Mouse (Mus musculus) neutrophil, adult 83 days (primary cell): ENCODE results near the gene Coro1b. TPM values are rescaled to one million over a fixed set of nuclear protein-coding genes. Genes with fewer than 3 reads are reported as not detected.

Experiments used
- total RNA-seq, 2 experiments: library from RNA; stranded (reverse); gene quantifications; one replicate each; pipeline ENCODE4 v1.2.4; 2023

The Coro1b gene
- total RNA-seq = 100 to 1,000 TPM; 186 to 201 TPM

GRCm38 (mm10) chr19:4148491-4148806, at the start of gene Coro1b:
Coro1b (plus strand) TSS chr19:4148619.

DNA sequence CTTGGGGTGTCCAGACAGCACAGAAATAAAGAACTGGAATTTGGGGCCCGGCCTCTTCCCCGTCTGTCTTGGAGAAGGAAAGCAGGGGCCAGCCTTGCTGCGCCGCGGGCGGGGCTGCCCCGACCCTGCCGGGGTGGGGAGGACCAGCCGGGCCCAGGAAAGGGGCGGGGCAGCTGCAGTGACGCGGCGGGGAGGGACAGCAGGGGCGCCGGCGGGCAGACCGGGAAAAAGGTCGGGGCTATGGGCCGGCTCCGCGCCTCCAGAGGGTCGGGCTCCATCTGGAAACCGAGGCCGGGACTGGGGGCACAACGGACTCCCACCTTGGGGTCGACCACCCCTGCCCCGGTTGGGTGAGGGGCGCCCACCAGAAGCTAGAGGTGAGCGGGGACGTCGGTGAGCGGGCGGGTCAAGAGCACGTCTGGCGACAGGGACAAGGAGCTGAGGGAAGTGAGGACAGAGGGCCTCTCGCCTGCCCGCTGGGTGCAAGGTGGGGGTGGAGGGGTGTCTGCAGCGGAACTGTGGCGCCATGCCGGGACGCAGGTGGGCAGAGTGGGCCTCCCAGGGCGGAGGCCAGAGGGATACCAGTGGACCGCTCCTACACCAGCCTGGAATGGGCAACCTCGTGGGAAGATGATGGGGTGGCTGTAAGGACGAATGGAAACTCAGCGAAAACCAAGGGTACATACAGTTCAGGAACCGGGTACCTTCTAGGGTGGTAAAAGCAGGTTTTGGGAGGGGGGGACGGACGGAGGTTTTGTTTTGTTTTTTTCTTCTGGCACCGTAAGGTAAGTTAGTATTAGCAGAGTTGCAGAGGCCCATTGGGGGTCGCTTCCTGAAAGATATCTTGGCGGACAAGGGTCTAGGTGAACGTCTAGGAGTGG, 48.3 kb upstream of the Coro1b start, which contains the start of gene Pitpnm1:
Pitpnm1 (plus strand) TSS at position 162 of the 881 bp plus-strand sequence.

GRCm38 (mm10) chr19:4125741-4126696, 22.4 kb upstream of the Coro1b start, which contains the start of gene Aip:
Aip (minus strand) TSS chr19:4125858.

DNA sequence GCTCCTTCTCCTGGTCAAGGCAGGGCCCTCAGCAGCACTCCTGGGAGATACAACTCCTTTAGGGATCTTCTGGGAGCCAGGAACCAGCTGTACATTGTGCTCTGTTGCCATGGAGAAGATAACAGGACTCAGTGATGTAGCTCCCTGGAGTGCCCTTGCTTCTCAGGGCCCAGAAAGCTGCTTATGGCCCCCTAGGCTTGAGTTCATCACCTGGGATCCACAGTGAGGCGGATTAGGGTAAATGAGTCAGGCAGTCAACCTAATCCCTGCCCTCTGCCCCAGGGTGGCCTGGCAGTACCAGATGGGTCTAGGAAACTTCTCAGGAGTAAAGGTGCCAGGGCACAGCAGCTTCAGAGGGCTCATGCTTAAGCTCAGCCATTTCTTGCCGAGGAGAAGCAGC, 9.0 kb upstream of the Coro1b start, which contains the start of gene Gpr152:
Gpr152 (plus strand) TSS at position 342 of the 400 bp plus-strand sequence.

DNA sequence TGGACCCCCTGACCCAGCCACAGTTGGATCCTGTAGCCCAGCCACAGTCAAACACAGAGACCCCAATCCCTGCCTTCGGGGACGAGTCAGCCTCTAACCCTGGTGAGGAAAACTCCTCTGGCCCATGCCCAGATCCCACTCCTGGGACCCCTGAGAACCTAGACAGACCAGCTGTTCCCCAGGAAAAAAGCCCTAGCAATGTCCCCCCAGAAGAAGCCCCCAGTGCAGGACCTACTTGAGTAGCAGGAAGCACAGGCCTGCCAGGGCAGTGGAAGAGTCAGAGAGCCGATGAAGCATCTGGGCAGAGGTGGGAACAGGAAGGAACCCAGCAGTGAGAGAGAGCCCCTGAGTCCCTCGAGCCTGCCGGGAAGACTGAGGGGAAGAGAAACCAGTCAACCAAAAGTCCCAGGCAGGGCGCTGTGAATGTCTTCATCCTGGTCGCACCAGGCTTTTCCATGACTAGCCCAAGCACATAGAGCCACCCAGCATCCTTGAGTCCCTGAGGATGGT, 4.6 kb upstream of the Coro1b start, which contains the start of gene Cabp4:
Cabp4 (minus strand) TSS at position 275 of the 510 bp plus-strand sequence.

GRCm38 (mm10) chr19:4153232-4153654, 4.8 kb downstream of the Coro1b start, which contains the start of gene Ptprcap:
Ptprcap (plus strand) TSS chr19:4153604.

GRCm38 (mm10) chr19:4162646-4163542, 14.5 kb downstream of the Coro1b start, which contains the start of gene Rps6kb2:
Rps6kb2 (minus strand) TSS chr19:4163354.

DNA sequence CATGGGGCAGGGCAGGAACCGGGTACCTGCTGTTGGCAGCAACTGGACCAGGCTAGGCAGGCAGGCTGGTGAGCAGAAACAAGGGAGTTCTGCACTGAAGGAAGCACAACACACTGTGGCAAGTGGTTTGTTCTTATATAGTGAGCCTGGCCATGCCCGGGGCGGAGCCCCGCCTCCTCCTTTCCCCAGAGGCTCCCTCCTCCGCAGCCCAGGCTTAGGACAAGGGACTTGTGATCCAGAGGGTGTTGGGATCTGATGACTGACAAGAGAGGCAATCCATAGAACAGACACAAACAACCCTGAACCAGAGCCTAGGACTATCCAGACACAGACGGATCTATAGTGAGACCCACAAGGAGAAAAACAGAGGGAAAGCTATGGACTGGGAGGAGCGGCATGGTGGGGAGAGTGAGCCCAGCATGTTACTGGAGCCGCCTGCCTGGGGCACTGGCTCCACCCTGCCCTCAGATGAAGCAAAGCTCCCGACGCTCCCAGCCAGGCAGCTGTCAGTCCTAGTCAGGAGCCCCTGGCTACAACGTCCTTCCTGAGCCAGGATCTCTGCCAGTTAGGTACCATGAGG, 27.0 kb downstream of the Coro1b start, which contains the start of gene Carns1:
Carns1 (minus strand) TSS at position 112 of the 580 bp plus-strand sequence.

DNA sequence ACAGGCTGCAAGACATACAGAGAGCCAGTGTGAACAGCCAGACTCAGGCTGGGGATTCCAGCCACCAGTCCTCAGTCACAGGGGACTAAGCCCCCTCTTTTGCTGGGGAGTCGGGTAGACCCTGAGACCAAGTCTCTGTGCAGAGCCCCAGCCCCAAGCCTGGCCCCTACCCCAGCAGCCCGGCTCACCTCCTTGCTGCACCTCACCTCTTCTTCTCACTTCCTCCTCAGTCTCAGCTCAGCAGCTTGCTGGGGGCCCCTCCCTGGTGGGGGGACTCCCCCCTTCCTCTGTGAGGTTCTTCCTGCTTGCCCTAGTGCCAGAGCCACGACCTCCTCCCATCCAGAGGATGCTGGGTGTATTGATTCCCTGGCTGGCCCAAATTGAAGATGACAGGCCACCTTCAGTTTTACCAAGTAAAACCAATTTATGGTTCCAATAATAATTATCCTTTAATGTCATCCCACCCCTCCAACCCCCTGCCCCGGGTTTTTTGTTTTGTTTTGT, 42.5 kb downstream of the Coro1b start, which contains the start of gene Tbc1d10c:
Tbc1d10c (minus strand) TSS at position 454 of the 504 bp plus-strand sequence.

GRCm38 (mm10) chr19:4191528-4192250, 43.3 kb downstream of the Coro1b start, which contains the start of gene Ppp1ca:
Ppp1ca (plus strand) TSS chr19:4192065.

DNA sequence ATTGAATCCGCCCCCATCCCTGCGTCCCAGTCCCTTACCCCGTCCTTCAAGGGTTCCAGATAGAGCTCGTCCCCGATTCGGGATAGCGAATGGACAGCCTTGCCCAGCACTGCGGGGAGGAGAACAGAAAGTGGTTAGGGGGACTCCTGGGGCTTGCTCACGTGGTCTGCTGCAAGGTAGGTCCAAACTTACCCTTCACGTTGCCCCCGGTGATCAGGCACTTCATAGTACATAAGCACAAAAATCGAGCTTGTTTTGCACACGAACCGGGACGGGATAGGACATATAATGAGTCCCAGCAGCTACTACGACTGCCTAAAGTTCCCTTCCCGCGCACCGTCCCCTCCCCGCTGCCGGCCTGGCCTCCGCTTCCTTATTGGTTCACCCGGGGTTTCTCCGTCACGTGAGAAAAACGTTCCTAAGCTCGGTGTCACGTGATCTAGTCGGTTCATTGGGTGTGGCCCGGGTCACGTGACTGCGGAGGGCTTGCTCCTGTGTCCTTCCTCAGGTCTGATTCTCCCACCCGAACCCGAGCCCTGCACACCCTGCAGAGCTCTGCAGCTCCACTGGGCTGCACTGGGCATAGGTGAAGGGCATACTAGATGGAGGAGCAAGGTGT, 53.0 kb downstream of the Coro1b start, which contains the start of gene Rad9a:
Rad9a (minus strand) TSS at position 372 of the 619 bp plus-strand sequence.

Other genes starting within 250 kb of the Coro1b start
- gene Tcirg1, start 241.5 kb upstream of the Coro1b start, total RNA-seq = 100 to 1,000 TPM; 223 to 229 TPM
- 10 to 100 TPM; 60.8 to 68.6 TPM for gene Ndufs8, start 235.8 kb upstream of the Coro1b start, total RNA-seq
- gene Aldh3b1, start 218.8 kb upstream of the Coro1b start, total RNA-seq = 100 to 1,000 TPM; 142 to 144 TPM
- 100 to 1,000 TPM; 277 to 278 TPM for gene Unc93b1, start 213.4 kb upstream of the Coro1b start, total RNA-seq
- gene Aldh3b3, start 190.0 kb upstream of the Coro1b start, total RNA-seq = 10 to 100 TPM; 12.3 to 12.6 TPM
- gene Aldh3b2, start 176.3 kb upstream of the Coro1b start, total RNA-seq = 10 to 100 TPM; 12.7 to 16.4 TPM
- gene Acy3, start 162.0 kb upstream of the Coro1b start, total RNA-seq = under 1 TPM in 1 of 2 experiments, not detected in 1; 0.42 TPM
- not detected for gene Tbx10, start 155.9 kb upstream of the Coro1b start, total RNA-seq
- gene Nudt8, start 148.0 kb upstream of the Coro1b start, total RNA-seq = 1 to 10 TPM; 5.2 to 5.9 TPM
- gene Gm49405, start 148.0 kb upstream of the Coro1b start, total RNA-seq = 1 to 10 TPM in 1 of 2 experiments, under 1 TPM in 1; 0.70 to 1.0 TPM
- 1 to 10 TPM in 1 of 2 experiments, under 1 TPM in 1; 0.55 to 2.2 TPM for gene Doc2g, start 145.3 kb upstream of the Coro1b start, total RNA-seq
- gene Ndufv1, start 135.8 kb upstream of the Coro1b start, total RNA-seq = 10 to 100 TPM; 69.0 to 69.5 TPM
- gene Gstp1, start 110.6 kb upstream of the Coro1b start, total RNA-seq = 10 to 100 TPM; 71.2 to 96.6 TPM
- 1 to 10 TPM; 5.9 to 8.4 TPM for gene Gstp2, start 102.6 kb upstream of the Coro1b start, total RNA-seq
- 1 to 10 TPM; 5.3 to 8.8 TPM for gene Gstp3, start 89.0 kb upstream of the Coro1b start, total RNA-seq
- gene Cabp2, start 67.0 kb upstream of the Coro1b start, total RNA-seq = not detected
- 100 to 1,000 TPM; 208 to 221 TPM for gene Cdk2ap2, start 51.4 kb upstream of the Coro1b start, total RNA-seq
- gene Pitpnm1, start 48.6 kb upstream of the Coro1b start, total RNA-seq = 100 to 1,000 TPM; 161 to 176 TPM
- gene Aip, start 22.8 kb upstream of the Coro1b start, total RNA-seq = 100 to 1,000 TPM in 1 of 2 experiments, 10 to 100 TPM in 1; 96.8 to 101 TPM
- not detected for gene Gpr152, start 8.8 kb upstream of the Coro1b start, total RNA-seq
- gene Cabp4, start 4.6 kb upstream of the Coro1b start, total RNA-seq = under 1 TPM in 1 of 2 experiments, not detected in 1; 0.22 TPM
- gene Ptprcap, start 5.0 kb downstream of the Coro1b start, total RNA-seq = 10 to 100 TPM in 1 of 2 experiments, 1 to 10 TPM in 1; 8.0 to 11.7 TPM
- gene Rps6kb2, start 14.7 kb downstream of the Coro1b start, total RNA-seq = 10 to 100 TPM; 43.1 to 43.8 TPM
- gene Carns1, start 26.9 kb downstream of the Coro1b start, total RNA-seq = 10 to 100 TPM; 24.4 to 28.9 TPM
- gene Tbc1d10c, start 42.7 kb downstream of the Coro1b start, total RNA-seq = 100 to 1,000 TPM; 110 to 127 TPM
- 100 to 1,000 TPM; 420 to 454 TPM for gene Ppp1ca, start 43.4 kb downstream of the Coro1b start, total RNA-seq
- 10 to 100 TPM; 30.2 to 36.5 TPM for gene Rad9a, start 53.0 kb downstream of the Coro1b start, total RNA-seq
- 1 to 10 TPM; 2.4 to 2.8 TPM for gene Clcf1, start 65.6 kb downstream of the Coro1b start, total RNA-seq
- not detected for gene AC109138.7, start 65.7 kb downstream of the Coro1b start, total RNA-seq
- gene Pold4, start 83.3 kb downstream of the Coro1b start, total RNA-seq = 10 to 100 TPM; 55.9 to 59.1 TPM
- 10 to 100 TPM; 29.4 to 30.5 TPM for gene Ssh3, start 120.6 kb downstream of the Coro1b start, total RNA-seq
- 10 to 100 TPM; 30.7 to 42.6 TPM for gene Ankrd13d, start 134.5 kb downstream of the Coro1b start, total RNA-seq
- 100 to 1,000 TPM; 416 to 479 TPM for gene Grk2, start 157.6 kb downstream of the Coro1b start, total RNA-seq
- 100 to 1,000 TPM in 1 of 2 experiments, 10 to 100 TPM in 1; 90.4 to 121 TPM for gene Kdm2a, start 249.7 kb downstream of the Coro1b start, total RNA-seq